Comparison of ENCODE assay signal across 15 mouse cellular contexts in genomic region chr3:108433188-108433880, GRCm38 (mm10). TPM values are rescaled to one million over a fixed set of nuclear protein-coding genes. Genes with fewer than 3 reads are reported as not detected.
A peak's percentile ranks its signal among the peaks of the same experiment; 100 is the strongest.
DNase-seq lines count a peak whose midpoint lies in the region; ATAC-seq and TF ChIP-seq lines count a peak whose summit lies in the region.
"Had no signal": no experiment of that assay in that cellular context is flagged by ENCODE, and none has a peak within 500 bp of the region (broad histone marks: within the 10 kb centered on the region; RNA-seq: fewer than 3 reads in every experiment).

No protein-coding gene starts in this region.

- peak overlapping the region; percentile 72 for H3K4me3 ChIP-seq in E14TG2a.4 (replicated peaks; ENCODE audit: low read length)
- H3K4me3 ChIP-seq in forebrain, embryonic 15.5 days: no peak overlapping the region
- no peak overlapping the region for H3K4me3 ChIP-seq in midbrain, embryonic 13.5 days (replicated peaks)
- H3K4me3 ChIP-seq: limb, embryonic 13.5 days; megakaryocyte, embryonic 14.5 days had no signal

- H3K9ac ChIP-seq in forebrain, embryonic 15.5 days (replicated peaks): peak overlapping the region; percentile 30
- H3K9ac ChIP-seq in midbrain, embryonic 13.5 days (replicated peaks): peak overlapping the region; percentile 47; the same call in 1 of the 2 replicates
- H3K9ac ChIP-seq: limb, embryonic 13.5 days had no signal

- peaks cover 95% of the 10 kb centered on the region for H3K36me3 ChIP-seq in E14TG2a.4 (ENCODE audit: insufficient read depth, low read length)
- H3K36me3 ChIP-seq in forebrain, embryonic 15.5 days: peaks cover 52% of the 10 kb centered on the region
- H3K36me3 ChIP-seq in midbrain, embryonic 13.5 days: peaks cover 54% of the 10 kb centered on the region

- WGBS in forebrain, embryonic 15.5 days: 7% methylated on average over 18 of the region's 18 CpGs
- 4% methylated on average over 18 of the region's 18 CpGs for WGBS in midbrain, embryonic 13.5 days

- H3K4me1 ChIP-seq in E14TG2a.4 (replicated peaks; ENCODE audit: low read depth, low read length): peaks cover 87% of the 10 kb centered on the region
- peaks cover 36% of the 10 kb centered on the region for H3K4me1 ChIP-seq in forebrain, embryonic 15.5 days
- H3K4me1 ChIP-seq in midbrain, embryonic 13.5 days (replicated peaks): peaks cover 64% of the 10 kb centered on the region
- H3K4me1 ChIP-seq: limb, embryonic 13.5 days had no signal

- peak overlapping the region; percentile 19 for H3K4me2 ChIP-seq in forebrain, embryonic 15.5 days (replicated peaks)
- H3K4me2 ChIP-seq in midbrain, embryonic 13.5 days (replicated peaks): peak overlapping the region; percentile 13; the same call in 1 of the 2 replicates
- H3K4me2 ChIP-seq: limb, embryonic 13.5 days had no signal

- H3K27ac ChIP-seq in forebrain, embryonic 15.5 days (replicated peaks): peak overlapping the region; percentile 90
- H3K27ac ChIP-seq in midbrain, embryonic 13.5 days: peak overlapping the region; percentile 91
- H3K27ac ChIP-seq: kidney, postnatal 0 days; limb, embryonic 13.5 days had no signal

- peak; percentile 83 for ATAC-seq in forebrain, embryonic 15.5 days (replicated peaks)
- peak; percentile 95 for ATAC-seq in midbrain, embryonic 13.5 days

- no peak for TF ChIP-seq CTCF in E14TG2a.4 (conservative IDR thresholded peaks at IDR 0.05; ENCODE audit: low read length)

- H3K27me3 ChIP-seq in E14TG2a.4 (ENCODE audit: insufficient read depth, low read length): no peaks in the 10 kb centered on the region
- no peaks in the 10 kb centered on the region for H3K27me3 ChIP-seq in forebrain, embryonic 15.5 days
- H3K27me3 ChIP-seq in midbrain, embryonic 13.5 days: no peaks in the 10 kb centered on the region
- H3K27me3 ChIP-seq: limb, embryonic 13.5 days; megakaryocyte, embryonic 14.5 days had no signal

- no peaks in the 10 kb centered on the region for H3K9me3 ChIP-seq in E14TG2a.4 (ENCODE audit: low read length)
- no peaks in the 10 kb centered on the region for H3K9me3 ChIP-seq in forebrain, embryonic 15.5 days
- H3K9me3 ChIP-seq in midbrain, embryonic 13.5 days: no peaks in the 10 kb centered on the region
- H3K9me3 ChIP-seq: limb, embryonic 13.5 days; megakaryocyte, embryonic 14.5 days had no signal

- peak; percentile 98 for DNase-seq in R1 (ENCODE audit: low read depth, low spot score)
- DNase-seq in urinary bladder, adult 18-20 months (ENCODE audit: low spot score in 2 of 2): no peak
- no peak for DNase-seq in layer of hippocampus, postnatal 14 days (ENCODE audit: low spot score in 2 of 2)
- no peak for DNase-seq in cerebellum, adult 8-10 months
- no peak for DNase-seq in spleen, postnatal 4 days (ENCODE audit: low spot score in 2 of 2)
- DNase-seq: heart, adult 18-20 months; right cerebral cortex, postnatal 25 days; thymus, postnatal 36 days had no signal

RNA-seq across cellular contexts. Expression of gene Sars, which starts 11.7 kb away (rescaled TPM):
- 221 and 222 TPM in 2 replicates for polyA plus RNA-seq in forebrain, embryonic 15.5 days (2015; fragmentation: Nextera tagmentation; extraction: Ambion mirVana)
- polyA plus RNA-seq in midbrain, embryonic 13.5 days (2015; fragmentation: Nextera tagmentation; extraction: Ambion mirVana): 208 and 216 TPM in 2 replicates
- 100 to 1,000 TPM; 199 to 200 TPM for total RNA-seq in layer of hippocampus, postnatal 14 days (2021)

RNA-seq across cellular contexts. Expression of gene Celsr2, which starts 18.0 kb away (rescaled TPM):
- polyA plus RNA-seq in forebrain, embryonic 15.5 days (2015; fragmentation: Nextera tagmentation; extraction: Ambion mirVana): 49.1 and 52.8 TPM in 2 replicates
- polyA plus RNA-seq in midbrain, embryonic 13.5 days (2015; fragmentation: Nextera tagmentation; extraction: Ambion mirVana): 56.5 and 65.5 TPM in 2 replicates
- 100 to 1,000 TPM; 184 to 194 TPM for total RNA-seq in layer of hippocampus, postnatal 14 days (2021)
- total RNA-seq: MEL had no signal

RNA-seq across cellular contexts. Expression of gene Psrc1, which starts 49.7 kb away (rescaled TPM):
- polyA plus RNA-seq in forebrain, embryonic 15.5 days (2015; fragmentation: Nextera tagmentation; extraction: Ambion mirVana): 35.6 and 41.5 TPM in 2 replicates
- polyA plus RNA-seq in midbrain, embryonic 13.5 days (2015; fragmentation: Nextera tagmentation; extraction: Ambion mirVana): 23.7 and 25.4 TPM in 2 replicates
- total RNA-seq in layer of hippocampus, postnatal 14 days (2021): 10 to 100 TPM; 12.6 to 12.9 TPM
